Mouse (Mus musculus) forebrain, embryonic 16.5 days (tissue): ENCODE results near the gene Poldip3. TPM values are rescaled to one million over a fixed set of nuclear protein-coding genes. Genes with fewer than 3 reads are reported as not detected.

ENCODE experiments used
- ATAC-seq: fragments of 200-750 bp; cut with Nextera tagmentation; 2 replicates; pipeline ENCODE4 v1.8.0; 2017; ENCODE audit warnings: mild to moderate bottlenecking, moderate library complexity
- H3K27ac ChIP-seq: fragments of 300-500 bp; sonication (generic); 2 replicates; pipeline ENCODE4 v1.5.1; 2014; ENCODE audit warnings: low read length, control low read depth
- H3K27me3 ChIP-seq: fragments of 300-500 bp; sonication (generic); replicated peaks from 2 replicates; pipeline ENCODE4 v1.6.1; 2014; ENCODE audit warnings: low read length; ENCODE audit not compliant: control insufficient read depth, insufficient read depth
- H3K36me3 ChIP-seq: fragments of 300-500 bp; sonication (generic); 2 replicates; pipeline ENCODE4 v1.6.1; 2014; ENCODE audit not compliant: control insufficient read depth, insufficient read depth
- H3K4me1 ChIP-seq: fragments of 300-500 bp; sonication (generic); replicated peaks from 2 replicates; pipeline ENCODE4 v1.6.1; 2014; ENCODE audit warnings: low read length; ENCODE audit not compliant: control insufficient read depth, insufficient read depth
- H3K4me2 ChIP-seq: fragments of 300-500 bp; sonication (generic); 2 replicates; pipeline ENCODE4 v1.6.1; 2014; ENCODE audit warnings: mild to moderate bottlenecking, low read length, control low read depth
- H3K4me3 ChIP-seq: fragments of 300-500 bp; sonication (generic); replicated peaks from 2 replicates; pipeline ENCODE4 v1.5.1; 2014; ENCODE audit warnings: mild to moderate bottlenecking, low read length, control low read depth
- H3K9ac ChIP-seq: fragments of 300-500 bp; sonication (generic); replicated peaks from 2 replicates; pipeline ENCODE4 v1.6.1; 2014; ENCODE audit warnings: low read depth, low read length, control low read depth
- H3K9me3 ChIP-seq: fragments of 300-500 bp; sonication (generic); 2 replicates; pipeline ENCODE4 v1.6.1; 2016; ENCODE audit warnings: low read length; ENCODE audit not compliant: control insufficient read depth
- WGBS: fragments of 180-500 bp; shearing (Covaris S2); extraction: QIAGEN DNeasy Blood & Tissue Kit; methylation state at CpG from one replicate; pipeline ENCODE4 v1.1.7; 2014; 5-methylcytosine and 5-hydroxymethylcytosine counted together
- polyA plus RNA-seq: library from polyadenylated mRNA; unstranded; fragments of >200 nt; fragmentation: Nextera tagmentation; extraction: Ambion mirVana; gene quantifications from 2 replicates; pipeline ENCODE4 v1.2.1, GENCODE M21; 2015

Gene Poldip3
- polyA plus RNA-seq, 1 experiment from 2014 or later = 160 TPM

- WGBS = 1% methylated on average over 31 of the region's 31 CpGs
- Histone ChIP-seq H3K9me3 (no peaks in the 10 kb centered on the region), H3K27me3 (peaks cover 5% of the 10 kb centered on the region; the same call in 1 of the 2 replicates), H3K4me1 (peaks cover 12% of the 10 kb centered on the region), H3K27ac (no peak overlapping the region), H3K4me3 (peak overlapping the region; percentile 39), H3K36me3 (no peaks in the 10 kb centered on the region), H3K4me2 (peak overlapping the region; percentile 59), H3K9ac (peak overlapping the region; percentile 51)
- peak; percentile 80 for ATAC-seq
Observed at GRCm38 (mm10) chr15:83099533-83100331, 49.5 kb downstream of the Poldip3 start.

GRCm38 (mm10) chr15:83095950-83096349 lies 53.2 kb downstream of the Poldip3 start:
- Histone ChIP-seq H3K9me3 (no peaks in the 10 kb centered on the region), H3K4me1 (peaks cover 12% of the 10 kb centered on the region), H3K4me3 (no peak overlapping the region), H3K27me3 (peaks cover 5% of the 10 kb centered on the region; the same call in 1 of the 2 replicates), H3K4me2 (no peak overlapping the region), H3K36me3 (no peaks in the 10 kb centered on the region), H3K27ac (no peak overlapping the region), H3K9ac (no peak overlapping the region)
- 44% methylated on average over 2 of the region's 2 CpGs for WGBS
- ATAC-seq = no peak

- H3K36me3 ChIP-seq = no peaks in the 10 kb centered on the region
- no peak overlapping the region for H3K4me3 ChIP-seq
- no peak overlapping the region for H3K4me2 ChIP-seq
- H3K9ac ChIP-seq = no peak overlapping the region
- ATAC-seq = no peak
- 80% methylated on average over 2 of the region's 2 CpGs for WGBS
- no peaks in the 10 kb centered on the region for H3K9me3 ChIP-seq
- no peak overlapping the region for H3K27ac ChIP-seq
- H3K4me1 ChIP-seq = peaks cover 7% of the 10 kb centered on the region
- H3K27me3 ChIP-seq = peaks cover 5% of the 10 kb centered on the region; the same call in 1 of the 2 replicates
Observed at GRCm38 (mm10) chr15:83093687-83094086, 55.5 kb downstream of the Poldip3 start.

- WGBS = 51% methylated on average over 3 of the region's 3 CpGs
- Histone ChIP-seq H3K9me3 (no peaks in the 10 kb centered on the region), H3K27ac (no peak overlapping the region), H3K4me1 (peaks cover 8% of the 10 kb centered on the region), H3K27me3 (no peaks in the 10 kb centered on the region; the same call in 1 of the 2 replicates), H3K36me3 (no peaks in the 10 kb centered on the region), H3K4me3 (no peak overlapping the region), H3K4me2 (no peak overlapping the region), H3K9ac (no peak overlapping the region)
- no peak for ATAC-seq
Observed at GRCm38 (mm10) chr15:83090874-83091273, 58.3 kb downstream of the Poldip3 start.

- Histone ChIP-seq H3K27ac (no peak within 1 kb of the TSS), H3K9ac (peak within 1 kb of the TSS; percentile 22; the same call in 1 of the 2 replicates), H3K4me1 (peaks cover 11% of the 10 kb centered on the region), H3K27me3 (no peaks in the 10 kb centered on the region; the same call in 1 of the 2 replicates), H3K4me2 (peak within 1 kb of the TSS; percentile 15), H3K9me3 (no peaks in the 10 kb centered on the region), H3K4me3 (no peak within 1 kb of the TSS), H3K36me3 (no peaks in the 10 kb centered on the region)
- no peak for ATAC-seq
- 15% methylated on average over 7 of the region's 7 CpGs for WGBS
Observed at GRCm38 (mm10) chr15:83089429-83089605, 59.9 kb downstream of the Poldip3 start, which contains the start of gene Serhl. Serhl (plus strand) TSS chr15:83089506.

GRCm38 (mm10) chr15:83088495-83089428 lies 60.4 kb downstream of the Poldip3 start:
- Histone ChIP-seq H3K36me3 (no peaks in the 10 kb centered on the region), H3K4me2 (peak overlapping the region; percentile 15), H3K4me3 (no peak overlapping the region), H3K4me1 (peaks cover 17% of the 10 kb centered on the region), H3K27me3 (no peaks in the 10 kb centered on the region; the same call in 1 of the 2 replicates), H3K9me3 (no peaks in the 10 kb centered on the region), H3K9ac (peak overlapping the region; percentile 22; the same call in 1 of the 2 replicates), H3K27ac (no peak overlapping the region)
- ATAC-seq = no peak
- 5% methylated on average over 27 of the region's 27 CpGs for WGBS

GRCm38 (mm10) chr15:83086636-83087328 lies 62.4 kb downstream of the Poldip3 start:
- no peaks in the 10 kb centered on the region for H3K36me3 ChIP-seq
- no peak overlapping the region for H3K4me2 ChIP-seq

GRCm38 (mm10) chr15:83085901-83086300 lies 63.3 kb downstream of the Poldip3 start:
- no peak for ATAC-seq
- no peak overlapping the region for H3K27ac ChIP-seq
- WGBS = 41% methylated on average over 7 of the region's 7 CpGs
- H3K9me3 ChIP-seq = no peaks in the 10 kb centered on the region
- no peaks in the 10 kb centered on the region for H3K36me3 ChIP-seq
- no peaks in the 10 kb centered on the region; the same call in 1 of the 2 replicates for H3K27me3 ChIP-seq
- H3K4me2 ChIP-seq = no peak overlapping the region
- peaks cover 17% of the 10 kb centered on the region for H3K4me1 ChIP-seq
- H3K9ac ChIP-seq = no peak overlapping the region
- no peak overlapping the region for H3K4me3 ChIP-seq

More at GRCm38 (mm10) chr15:83086636-83087328, 62.4 kb downstream of the Poldip3 start:
- H3K27ac ChIP-seq = no peak overlapping the region
- no peaks in the 10 kb centered on the region for H3K9me3 ChIP-seq
- H3K27me3 ChIP-seq = no peaks in the 10 kb centered on the region; the same call in 1 of the 2 replicates
- 85% methylated on average over 13 of the region's 13 CpGs for WGBS
- H3K4me1 ChIP-seq = peaks cover 17% of the 10 kb centered on the region
- no peak for ATAC-seq
- H3K4me3 ChIP-seq = no peak overlapping the region
- no peak overlapping the region for H3K9ac ChIP-seq
